Mouse (Mus musculus): ENCODE results near the gene C77080. TPM values are rescaled to one million over a fixed set of nuclear protein-coding genes. Genes with fewer than 3 reads are reported as not detected.

Gene C77080
- polyA plus RNA-seq, 1 experiment = 0.12 TPM

GRCm38 (mm10) chr4:129246360-129247301, 14.6 kb downstream of the C77080 start:
- Histone ChIP-seq H3K36me3 (ENCODE audit: control insufficient read depth) (no peaks in the 10 kb centered on the region), H3K4me3 (replicated peaks) (no peak overlapping the region), H3K27me3 (ENCODE audit: control insufficient read depth) (peaks cover 89% of the 10 kb centered on the region), H3K4me1 (ENCODE audit: control insufficient read depth) (peaks cover 39% of the 10 kb centered on the region), H3K9me3 (ENCODE audit: control insufficient read depth, low read length) (peaks cover 3% of the 10 kb centered on the region; the same call in 1 of the 2 replicates)
- TF ChIP-seq GATA1 (IDR thresholded peaks at IDR 0.05; ENCODE audit: low read length) = no peak
- no peak for TF ChIP-seq TAL1 (IDR thresholded peaks at IDR 0.05; ENCODE audit: low read length)

- Histone ChIP-seq H3K9me3 (ENCODE audit: control insufficient read depth, low read length) (peaks cover 3% of the 10 kb centered on the region; the same call in 1 of the 2 replicates), H3K36me3 (ENCODE audit: control insufficient read depth) (no peaks in the 10 kb centered on the region), H3K4me1 (ENCODE audit: control insufficient read depth) (peaks cover 32% of the 10 kb centered on the region), H3K27me3 (ENCODE audit: control insufficient read depth) (peaks cover 88% of the 10 kb centered on the region), H3K4me3 (replicated peaks) (no peak overlapping the region)
- no peak for TF ChIP-seq GATA1 (IDR thresholded peaks at IDR 0.05; ENCODE audit: low read length)
- no peak for TF ChIP-seq TAL1 (IDR thresholded peaks at IDR 0.05; ENCODE audit: low read length)
Observed at GRCm38 (mm10) chr4:129244802-129245201, 16.4 kb downstream of the C77080 start.

GRCm38 (mm10) chr4:129242761-129243160, 18.4 kb downstream of the C77080 start:
- H3K36me3 ChIP-seq (ENCODE audit: control insufficient read depth) = no peaks in the 10 kb centered on the region
- TF ChIP-seq TAL1 (IDR thresholded peaks at IDR 0.05; ENCODE audit: low read length) (no peak), GATA1 (IDR thresholded peaks at IDR 0.05; ENCODE audit: low read length) (no peak)
- peaks cover 88% of the 10 kb centered on the region for H3K27me3 ChIP-seq (ENCODE audit: control insufficient read depth)
- peaks cover 1% of the 10 kb centered on the region; the same call in 1 of the 2 replicates for H3K9me3 ChIP-seq (ENCODE audit: control insufficient read depth, low read length)
- H3K4me1 ChIP-seq (ENCODE audit: control insufficient read depth) = peaks cover 40% of the 10 kb centered on the region
- no peak overlapping the region for H3K4me3 ChIP-seq (replicated peaks)

- Histone ChIP-seq H3K4me3 (replicated peaks) (no peak overlapping the region), H3K9me3 (ENCODE audit: control insufficient read depth, low read length) (no peaks in the 10 kb centered on the region; the same call in 1 of the 2 replicates), H3K36me3 (ENCODE audit: control insufficient read depth) (no peaks in the 10 kb centered on the region), H3K4me1 (ENCODE audit: control insufficient read depth) (peaks cover 40% of the 10 kb centered on the region), H3K27me3 (ENCODE audit: control insufficient read depth) (peaks cover 88% of the 10 kb centered on the region)
- no peak for TF ChIP-seq GATA1 (IDR thresholded peaks at IDR 0.05; ENCODE audit: low read length)
- no peak for TF ChIP-seq TAL1 (IDR thresholded peaks at IDR 0.05; ENCODE audit: low read length)
Observed at GRCm38 (mm10) chr4:129242327-129242726, 18.9 kb downstream of the C77080 start.

- no peak overlapping the region for H3K4me3 ChIP-seq (replicated peaks)
- H3K4me1 ChIP-seq (ENCODE audit: control insufficient read depth) = peaks cover 44% of the 10 kb centered on the region
- TF ChIP-seq TAL1 (IDR thresholded peaks at IDR 0.05; ENCODE audit: low read length) = no peak
- TF ChIP-seq GATA1 (IDR thresholded peaks at IDR 0.05; ENCODE audit: low read length) = no peak
- no peaks in the 10 kb centered on the region; the same call in 1 of the 2 replicates for H3K9me3 ChIP-seq (ENCODE audit: control insufficient read depth, low read length)
- H3K27me3 ChIP-seq (ENCODE audit: control insufficient read depth) = peaks cover 86% of the 10 kb centered on the region
- H3K36me3 ChIP-seq (ENCODE audit: control insufficient read depth) = no peaks in the 10 kb centered on the region
Observed at GRCm38 (mm10) chr4:129241898-129242297, 19.3 kb downstream of the C77080 start.

GRCm38 (mm10) chr4:129239075-129239474, 22.1 kb downstream of the C77080 start:
- no peaks in the 10 kb centered on the region for H3K36me3 ChIP-seq (ENCODE audit: control insufficient read depth)
- TF ChIP-seq TAL1 (IDR thresholded peaks at IDR 0.05; ENCODE audit: low read length) (no peak), GATA1 (IDR thresholded peaks at IDR 0.05; ENCODE audit: low read length) (no peak)
- peak overlapping the region; percentile 62 for H3K4me3 ChIP-seq (replicated peaks)

GRCm38 (mm10) chr4:129238579-129239016, 22.6 kb downstream of the C77080 start:
- no peaks in the 10 kb centered on the region for H3K9me3 ChIP-seq (ENCODE audit: control insufficient read depth, low read length)
- H3K4me1 ChIP-seq (ENCODE audit: control insufficient read depth) = peaks cover 62% of the 10 kb centered on the region
- peaks cover 55% of the 10 kb centered on the region for H3K27me3 ChIP-seq (ENCODE audit: control insufficient read depth)
- TF ChIP-seq GATA1 (IDR thresholded peaks at IDR 0.05; ENCODE audit: low read length) (no peak), TAL1 (IDR thresholded peaks at IDR 0.05; ENCODE audit: low read length) (no peak)
- H3K36me3 ChIP-seq (ENCODE audit: control insufficient read depth) = no peaks in the 10 kb centered on the region
- H3K4me3 ChIP-seq (replicated peaks) = peak overlapping the region; percentile 62

More at GRCm38 (mm10) chr4:129239075-129239474, 22.1 kb downstream of the C77080 start:
- peaks cover 61% of the 10 kb centered on the region for H3K4me1 ChIP-seq (ENCODE audit: control insufficient read depth)
- H3K27me3 ChIP-seq (ENCODE audit: control insufficient read depth) = peaks cover 57% of the 10 kb centered on the region
- H3K9me3 ChIP-seq (ENCODE audit: control insufficient read depth, low read length) = no peaks in the 10 kb centered on the region

GRCm38 (mm10) chr4:129237843-129238441, 23.3 kb downstream of the C77080 start:
- Histone ChIP-seq H3K4me1 (ENCODE audit: control insufficient read depth) (peaks cover 68% of the 10 kb centered on the region), H3K27me3 (ENCODE audit: control insufficient read depth) (peaks cover 54% of the 10 kb centered on the region)

More at GRCm38 (mm10) chr4:129237843-129238441, 23.3 kb downstream of the C77080 start:
- Histone ChIP-seq H3K9me3 (ENCODE audit: control insufficient read depth, low read length) (no peaks in the 10 kb centered on the region), H3K4me3 (replicated peaks) (peak overlapping the region; percentile 62), H3K36me3 (ENCODE audit: control insufficient read depth) (no peaks in the 10 kb centered on the region)
- no peak for TF ChIP-seq TAL1 (IDR thresholded peaks at IDR 0.05; ENCODE audit: low read length)
- no peak for TF ChIP-seq GATA1 (IDR thresholded peaks at IDR 0.05; ENCODE audit: low read length)

Data from erythroblast, embryonic 14.5 days (primary cell).